Mouse (Mus musculus) liver, embryonic 14.5 days (tissue): ENCODE measurements around the gene Serpina12.

Experiments
- CTCF ChIP-seq: IDR thresholded peaks from 2 replicates; pipeline ENCODE4 v1.5.1; 2016; ENCODE audit warnings: antibody characterized with exemption, low read depth, control low read depth
- EP300 ChIP-seq: IDR thresholded peaks from 2 replicates; pipeline ENCODE4 v1.6.1; 2016; ENCODE audit warnings: antibody characterized with exemption, low read depth

- no peak for TF ChIP-seq CTCF
- no peak for TF ChIP-seq EP300
Measured at GRCm38 (mm10) chr12:103981646-103982360, 62.4 kb downstream of the Serpina12 start.
